Mouse (Mus musculus) layer of hippocampus, adult 18-20 months (tissue): ENCODE measurements at regions not wholly inside any gene's neighbourhood (a gene's known extent, or its start where the extent isn't known, plus 50 kb on each side); places are given as distances from the start of the nearest gene placed in this dataset.

Experiments used
- DNase-seq, 2 experiments: peaks; one replicate each; pipeline ENCODE4 v3.0.0; 2022; ENCODE audit warnings: low spot score in 2 of 2

DNA sequence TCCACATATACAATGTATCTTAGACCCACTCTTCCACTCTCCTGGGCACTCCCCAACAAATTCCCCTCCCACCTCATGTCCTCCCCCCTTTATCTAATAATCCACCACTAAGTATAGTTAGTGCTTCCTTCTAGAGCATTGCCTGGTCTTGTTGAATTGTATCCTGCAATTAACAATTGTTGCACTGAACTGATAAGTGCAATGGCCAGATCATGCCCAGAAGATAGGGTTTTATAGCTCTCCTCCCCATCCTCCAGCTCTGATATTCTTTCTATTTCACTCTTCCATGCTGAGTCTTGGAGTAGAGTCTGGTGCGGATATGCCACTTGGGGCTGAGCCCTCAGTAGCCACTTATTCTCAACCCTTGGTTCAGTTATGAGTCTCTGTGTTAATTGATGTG lies 159.6 kb upstream of the Klf3 start:
- no peak for DNase-seq

DNA sequence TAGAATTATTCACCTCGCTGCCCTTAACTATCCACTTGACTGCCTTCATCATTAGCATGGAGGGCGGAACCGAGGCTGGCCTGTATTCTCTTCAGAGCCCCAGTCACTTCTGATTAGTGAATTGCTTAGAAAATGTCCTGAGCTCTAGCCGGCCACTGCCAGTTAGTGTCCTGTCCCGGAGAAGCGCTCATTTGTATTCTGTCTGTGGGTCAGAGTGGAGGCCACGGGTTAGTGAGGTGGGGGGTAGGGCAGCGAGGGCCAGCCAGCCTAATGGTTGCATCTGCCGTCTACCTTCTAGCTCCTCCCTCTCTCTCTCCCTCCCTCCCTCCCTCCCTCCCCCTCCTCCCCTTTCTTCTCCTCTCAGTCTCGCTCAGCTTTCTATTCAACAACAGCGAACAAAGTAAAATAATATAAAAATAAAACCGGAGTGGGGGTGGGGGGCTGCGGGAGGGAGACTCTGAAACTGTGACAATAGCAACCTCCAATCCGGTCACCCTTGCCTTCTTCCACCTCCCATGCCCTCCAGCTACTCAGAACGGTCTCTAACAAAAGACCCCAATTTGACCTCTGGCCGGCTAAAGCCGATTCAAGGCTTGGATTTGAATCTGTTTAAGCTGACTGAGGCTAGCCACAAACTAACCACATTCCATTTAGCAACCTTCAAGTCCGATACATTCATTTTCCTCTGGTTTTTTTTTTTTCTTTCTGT lies 155.6 kb upstream of the Klf3 start:
- peak in 1 of 2 experiments; percentile 31 for DNase-seq

DNA sequence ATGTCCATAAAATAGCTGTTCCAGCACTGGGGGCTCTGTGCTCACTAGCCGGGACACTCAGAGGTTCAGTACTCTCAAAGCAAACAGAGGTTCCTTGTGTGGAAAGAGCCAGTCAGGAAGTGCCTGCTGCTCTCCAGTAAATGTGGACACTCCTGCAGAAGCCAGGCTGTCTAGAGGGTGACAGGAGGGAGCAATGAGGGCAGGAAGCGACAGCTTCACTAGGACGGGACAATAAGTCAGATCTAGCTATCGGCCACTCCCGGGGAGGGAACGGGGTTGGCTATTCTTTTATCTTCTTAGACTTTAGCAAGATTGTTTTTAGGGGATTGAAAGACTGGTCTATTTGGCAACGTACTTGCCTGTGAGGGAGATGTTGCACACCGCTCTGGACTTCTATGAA lies 154.7 kb upstream of the Klf3 start:
- no peak for DNase-seq

DNA sequence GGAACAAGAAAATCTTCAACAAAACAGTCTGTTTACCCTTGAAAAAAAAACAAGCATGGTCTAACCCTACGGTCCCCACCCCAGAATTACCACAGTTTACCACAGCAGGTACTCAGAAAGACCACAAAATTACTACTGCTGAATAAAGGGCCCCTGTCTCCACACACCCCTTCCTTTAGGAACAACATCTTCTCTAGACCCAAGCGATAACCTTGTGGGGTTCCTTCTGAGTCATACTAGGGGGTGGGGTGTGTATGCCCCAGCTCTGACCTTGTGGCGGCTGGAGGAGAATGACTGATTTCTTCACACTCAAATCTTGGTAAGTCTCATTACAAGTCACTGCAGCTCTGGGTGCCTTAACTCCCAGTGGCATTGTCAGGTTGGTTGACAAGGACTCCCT lies 151.8 kb upstream of the Klf3 start:
- no peak for DNase-seq

DNA sequence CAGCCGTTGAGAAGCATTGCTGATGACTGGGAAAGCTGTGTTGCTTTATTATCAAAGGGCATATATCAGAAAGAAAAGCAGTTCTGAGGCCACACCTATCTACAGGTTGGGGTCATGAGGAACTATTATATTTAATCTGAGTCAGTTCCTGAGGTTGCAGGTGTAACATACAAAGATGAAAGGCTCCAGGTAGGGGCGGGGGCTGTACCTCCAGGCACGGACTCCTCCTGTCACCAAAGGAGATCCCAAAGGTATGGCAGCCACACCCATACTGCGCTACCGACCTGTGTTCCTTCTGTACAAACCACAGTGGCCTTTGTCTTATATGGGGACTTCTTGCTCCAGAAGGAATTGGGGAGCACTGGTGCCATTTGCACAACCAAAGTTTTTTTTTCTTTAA lies 149.4 kb upstream of the Klf3 start:
- no peak for DNase-seq

DNA sequence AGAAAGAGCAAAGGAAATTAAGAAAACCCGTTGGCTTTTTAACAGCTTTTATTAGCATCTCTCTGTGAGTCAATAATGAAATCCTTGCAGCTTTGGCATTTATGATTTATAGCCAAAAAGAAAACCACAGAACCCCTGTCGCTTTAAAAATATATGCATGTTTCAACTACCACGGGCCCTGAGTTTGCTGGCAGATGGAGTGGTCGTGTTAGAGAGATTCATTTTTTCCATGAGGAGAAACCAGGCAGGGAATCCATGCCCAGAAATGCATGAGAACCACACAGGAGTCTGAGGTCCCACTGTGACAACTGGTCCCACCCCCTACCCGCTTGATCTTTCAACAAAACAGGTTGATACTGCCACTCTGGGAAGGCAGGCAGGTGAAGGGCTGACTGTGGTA lies 147.9 kb upstream of the Klf3 start:
- no peak for DNase-seq

DNA sequence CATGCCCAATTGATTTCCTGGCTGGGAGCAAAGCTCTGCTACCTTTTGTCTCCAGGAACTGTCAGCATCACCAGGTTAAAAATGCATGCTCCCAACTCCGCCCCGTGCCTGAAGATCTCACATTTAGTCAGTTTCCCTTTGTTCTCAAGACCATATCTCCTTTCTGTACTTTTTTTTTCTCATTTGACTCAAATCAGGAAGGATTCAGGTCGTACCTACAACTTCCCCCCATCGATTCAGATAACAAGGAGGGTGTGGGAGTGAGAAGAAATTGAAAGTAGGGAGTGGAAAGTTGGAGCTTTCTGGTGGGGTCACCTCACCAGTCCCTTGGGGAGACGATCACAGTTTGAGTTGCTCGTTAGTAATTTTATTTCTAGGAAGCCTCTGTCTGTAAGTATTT lies 141.2 kb upstream of the Klf3 start:
- no peak for DNase-seq

DNA sequence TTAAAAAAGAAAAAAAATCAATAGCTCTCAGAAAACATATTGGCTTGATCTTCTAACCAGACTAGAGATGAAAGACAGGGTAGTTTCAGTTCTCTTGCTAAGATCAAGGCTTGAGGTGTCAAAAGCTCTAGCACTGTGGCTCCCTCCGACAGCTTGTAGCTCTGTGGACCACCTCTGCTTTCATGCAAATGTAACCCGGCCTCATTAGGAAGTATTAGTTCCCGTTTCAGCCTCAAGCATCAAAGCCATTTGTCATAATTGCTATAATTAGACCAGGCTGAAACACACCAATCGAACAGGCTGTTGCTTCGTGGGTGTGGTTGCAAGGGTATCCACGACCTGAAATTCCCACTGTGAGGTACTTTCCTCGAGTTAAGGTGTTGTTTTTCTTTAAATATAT lies 140.7 kb upstream of the Klf3 start:
- no peak for DNase-seq

DNA sequence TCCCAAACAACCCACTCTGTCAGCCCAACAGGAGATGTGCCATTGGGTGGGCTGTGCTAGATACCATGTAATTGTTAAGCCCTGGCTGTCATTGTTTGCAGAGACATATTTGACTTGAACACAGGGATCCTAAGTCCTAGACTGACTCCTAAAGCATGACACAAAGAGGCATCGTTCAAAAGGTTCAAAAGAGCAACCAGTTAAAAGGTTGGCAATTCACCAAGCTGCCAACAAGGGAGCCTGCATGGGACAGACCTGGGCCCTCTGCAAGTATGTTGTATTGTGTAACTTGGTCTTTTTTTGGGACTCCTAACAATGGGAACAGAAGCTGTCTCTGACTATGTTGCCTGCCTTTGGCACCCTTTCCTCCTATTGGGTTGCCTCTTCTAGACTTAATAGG lies 139.4 kb upstream of the Klf3 start:
- no peak for DNase-seq

DNA sequence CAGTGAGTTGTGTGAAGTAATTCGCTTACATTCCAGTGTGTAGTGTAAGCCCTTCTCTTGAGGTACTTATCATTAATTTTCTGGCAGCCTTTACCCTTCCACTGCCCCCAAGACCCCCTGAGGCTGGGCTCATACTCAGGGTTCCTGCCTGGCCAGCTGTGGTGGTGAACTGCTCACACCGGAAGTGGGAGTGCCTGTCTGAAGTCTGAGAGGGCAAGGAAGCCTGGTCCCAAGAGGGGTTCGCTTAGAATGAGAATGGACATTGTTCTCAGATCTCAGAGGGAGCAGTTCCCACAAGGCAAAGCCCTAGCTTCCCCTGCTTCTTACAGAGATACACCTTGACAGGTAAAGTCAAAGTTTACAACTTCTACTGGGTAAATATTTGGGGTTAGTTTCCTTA lies 138.1 kb upstream of the Klf3 start:
- no peak for DNase-seq

DNA sequence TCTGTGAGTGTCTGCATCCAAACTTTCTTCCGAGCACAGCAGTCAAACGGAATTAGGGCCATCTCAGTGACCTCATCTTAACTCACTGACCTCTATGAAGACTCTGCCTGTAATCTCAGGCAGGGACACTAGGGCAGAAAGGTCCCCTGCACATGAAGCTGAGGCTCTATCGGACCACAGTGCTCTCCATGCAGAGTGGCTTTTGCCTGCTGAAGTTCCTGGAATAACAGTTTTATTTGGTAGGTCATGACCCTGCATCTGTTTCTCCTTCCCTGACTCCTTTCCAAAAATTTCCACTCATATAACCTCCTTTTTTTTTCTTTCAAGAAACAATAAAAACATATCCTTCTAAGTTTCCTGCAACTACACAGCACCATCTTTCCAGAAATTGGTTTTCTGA lies 136.9 kb upstream of the Klf3 start:
- no peak for DNase-seq

DNA sequence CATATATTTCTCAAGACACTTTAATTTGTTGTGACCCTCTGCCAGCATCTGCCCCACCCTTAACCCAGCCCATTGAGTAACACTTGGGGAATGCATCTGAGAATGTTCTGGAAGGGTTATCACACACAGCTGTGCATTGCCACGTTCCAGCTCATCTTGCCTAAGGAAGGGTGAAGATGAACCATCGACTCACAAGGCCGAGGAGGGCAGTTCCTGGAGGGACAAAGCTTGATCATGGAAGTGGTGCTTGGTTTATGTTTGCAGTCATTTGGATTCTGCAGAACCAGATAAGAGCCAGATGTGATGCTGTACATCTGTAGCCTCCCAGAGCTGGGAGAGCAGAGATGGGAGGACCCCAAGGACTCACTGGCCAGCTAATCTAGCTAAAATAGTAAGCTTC lies 136.1 kb upstream of the Klf3 start:
- DNase-seq: no peak

DNA sequence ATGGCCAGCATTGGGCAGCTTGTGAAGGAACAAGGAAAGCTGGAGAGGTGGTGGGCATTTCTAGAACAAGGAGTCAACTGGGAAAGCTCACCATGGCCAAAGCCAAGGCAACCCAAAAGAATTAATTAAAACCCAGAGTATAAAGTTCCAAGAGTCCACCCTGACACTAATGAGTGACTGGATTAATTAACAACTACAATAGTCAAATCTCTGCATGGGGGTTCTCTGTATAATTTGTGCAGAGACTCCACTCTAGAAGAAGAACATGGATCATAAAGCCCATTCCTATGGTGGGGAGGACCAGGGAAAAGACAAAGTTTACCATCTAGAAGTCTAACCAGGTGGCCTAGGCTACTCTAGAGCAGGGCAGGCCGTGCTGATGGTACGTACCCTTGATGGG lies 129.3 kb upstream of the Klf3 start:
- DNase-seq: no peak

DNA sequence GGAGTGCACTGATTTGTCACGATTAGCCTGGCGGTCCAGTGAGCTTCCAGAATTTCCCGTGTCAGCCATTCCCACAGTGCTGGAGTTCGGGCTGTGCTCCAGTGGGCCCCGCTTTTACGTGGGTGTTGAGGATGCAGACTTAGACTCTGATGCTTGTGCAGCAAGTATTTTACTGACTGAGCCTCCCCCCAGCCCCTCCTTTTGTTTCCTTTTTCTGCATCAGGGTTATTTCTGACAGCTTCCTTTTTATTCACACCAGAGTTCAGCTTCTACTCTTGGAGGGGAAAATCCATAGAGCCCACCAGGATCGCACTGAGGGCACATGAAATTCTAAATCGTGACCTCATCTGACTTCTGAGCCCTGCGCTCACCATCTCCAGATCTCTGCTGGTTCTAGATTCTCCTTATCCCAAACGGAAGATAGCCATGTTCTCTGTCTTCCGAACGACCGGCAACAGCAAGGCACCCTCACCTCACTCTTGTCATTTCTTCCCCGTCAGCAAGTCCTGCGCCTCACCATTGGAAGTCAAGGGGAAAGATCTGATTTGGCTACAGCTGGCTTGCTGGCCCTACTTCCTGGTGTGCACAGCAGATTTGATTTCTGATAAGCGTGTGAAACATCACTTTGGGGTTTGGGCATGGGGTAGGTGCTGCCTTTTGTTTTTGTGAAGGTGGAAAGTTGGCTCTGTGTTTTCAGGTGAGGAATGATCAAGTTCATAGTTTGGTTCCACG lies 126.8 kb upstream of the Klf3 start:
- no peak for DNase-seq

DNA sequence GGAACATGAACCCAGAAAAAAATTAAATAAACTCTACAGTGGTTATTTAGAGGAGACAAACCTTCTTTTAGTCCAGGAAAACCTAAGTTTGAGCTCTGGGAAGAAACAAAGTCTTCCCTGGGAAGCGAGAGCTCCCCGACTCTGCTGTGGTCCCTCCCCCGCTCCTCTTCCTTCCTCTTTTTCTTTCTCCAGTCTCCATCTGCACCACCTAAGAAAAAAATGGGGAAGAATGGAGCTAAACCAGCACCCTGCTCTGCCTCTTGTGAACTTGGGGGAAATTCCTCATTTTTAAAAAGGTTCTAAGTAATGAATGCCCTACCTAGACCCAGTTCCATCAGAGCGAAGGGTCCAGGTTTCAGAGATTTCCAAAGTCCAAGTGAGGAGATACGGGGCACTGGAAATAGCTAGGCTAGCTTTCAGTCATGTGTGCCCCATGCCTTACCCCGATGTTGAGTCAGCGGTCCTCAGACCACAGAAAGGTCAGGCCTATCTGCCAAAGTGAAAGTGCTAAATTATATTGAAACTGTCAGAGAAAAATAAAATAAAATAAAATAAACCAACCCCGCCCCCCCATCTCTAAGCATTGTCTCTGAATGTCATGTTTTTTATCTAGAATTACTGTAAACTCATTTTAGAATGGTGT lies 126.1 kb upstream of the Klf3 start:
- DNase-seq: no peak

DNA sequence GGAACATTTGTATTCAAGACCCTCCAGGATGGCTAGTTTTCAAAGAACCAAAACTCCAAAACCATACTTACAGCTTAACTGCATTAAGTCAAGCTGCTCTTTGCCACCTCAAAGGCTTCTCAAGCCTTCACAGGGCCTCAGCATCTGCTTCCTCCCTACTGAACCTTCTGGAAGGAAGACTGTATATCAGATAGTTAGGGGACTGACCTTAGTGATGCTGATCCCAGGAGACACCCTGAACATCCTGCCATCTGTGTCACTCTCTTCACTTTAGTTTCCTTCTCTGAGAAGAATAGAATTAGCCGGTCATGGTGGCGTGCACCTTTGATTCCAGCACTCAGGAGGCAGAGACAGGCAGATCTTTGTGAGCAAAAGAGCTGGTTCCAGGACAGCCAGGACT lies 124.5 kb upstream of the Klf3 start:
- no peak for DNase-seq

DNA sequence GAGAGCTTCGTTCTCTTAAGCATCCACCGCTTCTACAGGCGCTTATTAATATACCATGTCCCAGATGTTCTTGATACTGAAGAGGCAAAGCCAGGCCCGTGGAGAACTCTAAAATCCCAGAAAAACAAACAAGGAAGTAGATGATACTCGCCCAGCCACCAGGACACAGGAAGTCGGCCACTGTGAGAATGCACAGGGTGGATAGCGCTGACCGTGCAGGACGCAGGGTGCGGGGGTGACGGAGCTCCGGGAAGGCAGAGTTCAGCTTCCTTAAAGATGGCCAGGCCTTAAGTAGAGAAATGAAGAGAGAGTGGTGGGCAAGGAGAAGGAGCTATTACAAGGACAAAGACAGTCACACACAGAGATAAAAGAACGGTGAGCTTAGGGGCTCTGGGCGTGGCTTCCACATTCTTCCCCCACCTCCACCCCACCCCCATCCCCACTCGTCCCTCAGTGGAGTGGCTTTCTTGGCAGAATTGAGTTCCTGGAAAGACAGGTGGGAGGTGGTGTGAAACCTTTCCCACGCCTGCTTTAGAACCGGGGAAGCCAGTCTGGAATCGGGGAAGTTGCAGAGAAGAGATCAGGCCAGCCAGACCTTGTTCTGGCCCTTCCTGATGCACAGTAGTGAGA lies 123.1 kb upstream of the Klf3 start:
- DNase-seq: no peak

DNA sequence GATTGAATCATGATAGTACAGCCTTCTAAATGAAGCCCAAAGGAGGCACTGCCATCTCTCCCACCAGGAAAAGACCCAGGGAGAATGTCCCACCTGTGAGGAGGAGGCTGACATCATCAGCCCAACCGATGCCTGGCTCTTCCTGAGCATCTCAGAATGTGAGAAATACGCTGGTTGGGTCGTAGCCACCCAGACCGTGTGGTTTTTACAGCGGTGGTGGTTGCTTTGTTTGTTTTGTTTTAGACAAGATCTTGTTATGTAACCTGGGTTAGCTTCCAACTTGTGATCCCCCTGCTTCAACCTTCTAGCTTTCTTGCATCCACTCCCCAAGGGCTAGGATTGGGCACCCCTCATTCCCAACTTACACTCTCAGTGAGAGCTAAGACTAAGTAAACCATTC lies 122.0 kb upstream of the Klf3 start:
- DNase-seq: no peak

DNA sequence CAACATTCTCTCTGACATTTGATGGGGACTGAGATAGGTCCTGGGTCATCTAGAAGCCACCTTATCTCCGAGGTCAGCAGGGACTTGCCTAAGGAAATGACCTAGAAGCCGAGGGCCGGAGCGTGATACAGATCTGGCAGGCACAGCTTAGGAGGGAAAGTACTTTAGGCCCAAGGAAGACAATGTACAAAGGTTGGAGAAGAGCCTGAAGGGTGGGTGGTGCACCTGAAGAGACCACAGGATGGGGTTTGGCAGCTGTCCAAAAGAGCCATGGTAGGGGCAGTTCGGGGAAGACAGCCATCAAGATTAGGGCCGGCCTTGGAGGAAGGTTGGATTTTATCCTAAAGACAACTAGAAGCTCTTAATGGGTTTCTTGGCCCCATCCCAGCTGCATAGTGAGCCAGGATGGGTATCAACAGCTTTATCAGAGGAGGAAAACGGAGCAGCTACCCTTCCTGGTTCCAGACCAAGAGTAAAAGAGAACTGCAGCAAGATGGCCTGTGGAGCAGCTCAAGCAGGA lies 120.8 kb upstream of the Klf3 start:
- DNase-seq: no peak

DNA sequence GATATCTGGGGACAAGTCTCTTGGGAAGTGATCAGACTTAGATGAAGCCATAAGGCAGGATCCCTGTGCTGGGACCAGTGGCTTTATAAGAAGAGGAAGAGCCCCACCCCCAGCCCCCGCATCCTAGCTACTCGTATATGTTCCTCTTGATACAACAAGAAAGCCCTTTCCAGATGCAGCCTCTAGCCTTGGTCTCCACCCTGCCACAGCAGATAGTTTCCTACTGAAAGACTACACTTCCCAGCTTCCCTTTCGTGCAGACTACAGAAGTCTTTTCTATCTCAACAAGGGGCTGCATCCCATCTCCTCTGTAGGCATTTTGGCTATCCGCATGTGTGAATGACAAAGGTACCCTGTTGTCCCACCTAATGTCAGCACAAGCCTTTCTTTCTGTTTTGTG lies 119.8 kb upstream of the Klf3 start:
- DNase-seq: no peak

DNA sequence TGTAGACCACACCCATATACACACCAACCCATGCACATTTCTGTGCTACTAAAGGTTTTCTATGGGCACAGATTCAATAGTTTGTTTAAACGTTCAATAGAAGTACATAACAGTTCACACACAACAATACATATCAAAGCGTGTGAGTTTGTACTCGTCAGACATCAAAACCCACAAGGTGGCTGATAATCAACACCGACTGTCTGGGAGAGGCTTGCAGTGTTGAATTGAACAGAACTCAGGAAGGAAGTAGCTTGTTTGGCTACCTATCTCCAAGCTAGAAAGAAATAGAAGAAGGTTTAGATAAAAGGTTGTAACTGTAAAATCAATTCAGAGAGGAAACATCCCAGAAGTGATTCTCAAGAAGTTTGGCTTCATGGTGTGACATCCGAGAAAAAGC lies 118.9 kb upstream of the Klf3 start:
- DNase-seq: no peak

DNA sequence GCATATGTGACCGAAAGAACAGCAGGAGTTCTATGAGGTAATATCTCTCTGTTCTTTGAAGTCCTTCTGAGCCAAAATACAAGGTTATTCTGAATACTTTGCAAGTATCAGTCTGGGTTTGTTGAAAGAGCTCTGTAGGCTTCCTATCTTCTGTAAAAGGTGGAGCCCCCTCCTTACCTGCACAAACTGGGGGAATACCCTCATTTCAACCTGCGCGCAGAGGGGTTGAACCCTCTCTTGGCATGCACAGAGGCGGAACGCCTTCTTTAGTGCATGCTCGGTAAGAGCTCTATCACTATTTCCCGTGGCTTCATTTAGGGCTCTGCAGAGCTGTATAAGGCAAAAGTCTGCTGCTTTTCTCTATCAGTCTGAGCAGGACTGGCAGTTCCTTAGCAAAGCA lies 113.0 kb upstream of the Klf3 start:
- DNase-seq: no peak
